Mouse (Mus musculus): ENCODE results near the gene Raly. TPM values are rescaled to one million over a fixed set of nuclear protein-coding genes. Genes with fewer than 3 reads are reported as not detected.

Gene Raly
- total and polyA plus RNA-seq, 3 experiments: 214 to 334 (median 277) TPM

DNA sequence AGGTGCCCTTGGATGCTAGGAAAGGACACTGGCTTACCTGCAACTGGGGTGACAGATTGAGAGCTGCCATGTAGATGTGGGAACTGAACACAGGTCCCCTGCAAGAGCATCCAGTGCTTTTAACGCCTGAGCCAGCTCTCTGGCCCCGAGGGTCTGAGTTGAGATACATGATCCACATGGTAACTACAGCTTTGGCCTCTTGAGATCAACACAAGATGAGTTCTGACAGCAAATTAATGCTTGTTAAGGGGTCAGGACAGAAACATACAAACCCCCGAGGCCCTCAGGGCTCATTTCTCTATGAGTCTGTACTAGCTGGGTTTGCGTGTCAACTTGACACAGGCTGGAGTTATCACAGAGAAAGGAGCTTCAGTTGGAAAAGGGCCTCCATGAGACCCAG is 47.0 kb upstream of the Raly start:
- TF ChIP-seq ZNF384 (IDR thresholded peaks at IDR 0.05; ENCODE audit: low read depth, low read length): no peak
- TF ChIP-seq PAX5 (IDR thresholded peaks at IDR 0.05; ENCODE audit: low read length): no peak
- no peak for TF ChIP-seq MAX (IDR thresholded peaks at IDR 0.05; ENCODE audit: low read length)
- TF ChIP-seq ZMIZ1 (IDR thresholded peaks at IDR 0.05; ENCODE audit: low read depth, low read length): no peak
- TF ChIP-seq MYC (IDR thresholded peaks at IDR 0.05; ENCODE audit: low read depth, low read length): no peak
- no peak for TF ChIP-seq BHLHE40 (IDR thresholded peaks at IDR 0.05; ENCODE audit: low read depth, low read length)
- no peak for TF ChIP-seq CHD2 (IDR thresholded peaks at IDR 0.05; ENCODE audit: low read length)
- TF ChIP-seq EP300 (IDR thresholded peaks at IDR 0.05; ENCODE audit: low read length): no peak
- TF ChIP-seq CTCF (conservative IDR thresholded peaks at IDR 0.05 in 1 of 2, IDR thresholded peaks at IDR 0.05 in 1 of 2; ENCODE audit: low read depth in 2 of 2, low read length in 2 of 2): no peak
- TF ChIP-seq ZKSCAN1 (IDR thresholded peaks at IDR 0.05; ENCODE audit: borderline replicate concordance, low read depth, low read length): no peak
- no peak for TF ChIP-seq MXI1 (IDR thresholded peaks at IDR 0.05; ENCODE audit: low read depth, low read length)
- no peak for TF ChIP-seq IRF4 (IDR thresholded peaks at IDR 0.05; ENCODE audit: low read depth, low read length)
- no peak for TF ChIP-seq ETS1 (conservative IDR thresholded peaks at IDR 0.05; ENCODE audit: low read depth, low read length)
- TF ChIP-seq CHD1 (IDR thresholded peaks at IDR 0.05; ENCODE audit: low read depth, low read length): no peak
- no peak for TF ChIP-seq UBTF (IDR thresholded peaks at IDR 0.05; ENCODE audit: low read depth, low read length)
- no peak for TF ChIP-seq MEF2A (IDR thresholded peaks at IDR 0.05; ENCODE audit: borderline replicate concordance, low read depth, low read length)
- no peak for TF ChIP-seq HCFC1 (IDR thresholded peaks at IDR 0.05; ENCODE audit: low read depth, low read length)
- no peak for TF ChIP-seq ELF1 (IDR thresholded peaks at IDR 0.05; ENCODE audit: low read depth, low read length)
- TF ChIP-seq POLR2AphosphoS2 (IDR thresholded peaks at IDR 0.05; ENCODE audit: low read depth, low read length): no peak
- TF ChIP-seq RAD21 (IDR thresholded peaks at IDR 0.05; ENCODE audit: low read depth, low read length): no peak
- Histone ChIP-seq H3K4me1 (ENCODE audit: control insufficient read depth in 1 of 2, insufficient read depth in 2 of 2) (peaks cover 3 to 5% of the 10 kb centered on the region in 2 experiments; a peak in 1 of 4 replicates), H3K27me3 (replicated peaks) (peaks cover 1% of the 10 kb centered on the region), H3K9ac (ENCODE audit: insufficient read depth, low read depth) (no peak overlapping the region), H3K27ac (ENCODE audit: insufficient read depth, low read depth) (no peak overlapping the region), H3K9me3 (replicated peaks; ENCODE audit: low read length) (peaks cover 4% of the 10 kb centered on the region), H3K79me2 (replicated peaks; ENCODE audit: control insufficient read depth, extremely low read depth, insufficient read depth, poor library complexity, severe bottlenecking) (no peaks in the 10 kb centered on the region), H3K36me3 (replicated peaks in 1 of 2; ENCODE audit: control insufficient read depth in 1 of 2, insufficient read depth in 1 of 2, low read length in 1 of 2) (no peaks in the 10 kb centered on the region), H3K4me2 (ENCODE audit: insufficient read depth, low read depth, poor library complexity, severe bottlenecking) (no peak overlapping the region), H3K4me3 (replicated peaks in 1 of 3; ENCODE audit: low read depth in 2 of 3, low read length in 2 of 3, poor library complexity in 1 of 3) (no peak overlapping the region)
- dilution Hi-C loops (cut with MboI; ENCODE audit: extremely low pct_ligation_motif_present, extremely low pct_unique_long_range_greater_than_20kb, low sequenced_read_pairs): no loop called here
- no peak for DNase-seq (ENCODE audit: extremely low read depth)
- in situ Hi-C loops (cut with MboI; ENCODE audit: low pct_ligation_motif_present, low pct_unique_long_range_greater_than_20kb, low sequenced_read_pairs): no loop called here

DNA sequence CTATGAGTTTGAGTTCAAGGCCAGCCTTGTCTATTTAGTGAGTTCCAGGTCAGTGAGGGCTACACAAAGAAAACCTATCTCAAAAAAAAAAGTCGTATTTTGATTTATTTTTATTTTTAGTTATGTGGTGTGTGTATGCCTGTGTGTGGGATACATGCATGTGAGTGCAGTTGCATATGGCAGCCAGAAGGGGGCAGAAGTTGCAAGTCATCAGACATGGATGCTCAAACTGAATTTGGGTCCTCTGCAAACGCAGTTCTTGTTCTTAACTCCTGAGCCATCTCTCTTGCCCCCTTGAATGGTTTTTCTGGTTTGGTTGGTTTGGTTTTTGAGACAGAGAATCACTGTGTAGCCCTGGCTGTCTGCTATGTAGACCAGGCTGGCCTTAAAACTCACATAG is 42.5 kb upstream of the Raly start:
- TF ChIP-seq ELF1 (IDR thresholded peaks at IDR 0.05; ENCODE audit: low read depth, low read length): no peak
- peak; percentile 35 to 48; a peak in 3 of 4 replicates for TF ChIP-seq CTCF (conservative IDR thresholded peaks at IDR 0.05 in 1 of 2, IDR thresholded peaks at IDR 0.05 in 1 of 2; ENCODE audit: low read depth in 2 of 2, low read length in 2 of 2)
- peak; percentile 21 for TF ChIP-seq SMC3 (IDR thresholded peaks at IDR 0.05; ENCODE audit: low read depth, low read length)

More for the DNA sequence above, 42.5 kb upstream of the Raly start:
- dilution Hi-C loops (cut with MboI; ENCODE audit: extremely low pct_ligation_motif_present, extremely low pct_unique_long_range_greater_than_20kb, low sequenced_read_pairs): no loop called here
- H3K9me3 ChIP-seq (replicated peaks; ENCODE audit: low read length): peaks cover 4% of the 10 kb centered on the region
- H3K36me3 ChIP-seq (replicated peaks in 1 of 2; ENCODE audit: control insufficient read depth in 1 of 2, insufficient read depth in 1 of 2, low read length in 1 of 2): no peaks in the 10 kb centered on the region
- no peaks in the 10 kb centered on the region for H3K27me3 ChIP-seq (replicated peaks)
- no peak overlapping the region for H3K4me3 ChIP-seq (replicated peaks in 1 of 3; ENCODE audit: low read depth in 2 of 3, low read length in 2 of 3, poor library complexity in 1 of 3)
- no peaks in the 10 kb centered on the region for H3K79me2 ChIP-seq (replicated peaks; ENCODE audit: control insufficient read depth, extremely low read depth, insufficient read depth, poor library complexity, severe bottlenecking)
- DNase-seq (ENCODE audit: extremely low read depth): no peak
- no peak overlapping the region for H3K4me2 ChIP-seq (ENCODE audit: insufficient read depth, low read depth, poor library complexity, severe bottlenecking)
- peaks cover 9 to 14% of the 10 kb centered on the region in 2 experiments for H3K4me1 ChIP-seq (ENCODE audit: control insufficient read depth in 1 of 2, insufficient read depth in 2 of 2)
- in situ Hi-C loops (cut with MboI; ENCODE audit: low pct_ligation_motif_present, low pct_unique_long_range_greater_than_20kb, low sequenced_read_pairs): no loop called here
- H3K27ac ChIP-seq (ENCODE audit: insufficient read depth, low read depth): no peak overlapping the region
- H3K9ac ChIP-seq (ENCODE audit: insufficient read depth, low read depth): no peak overlapping the region
